Mouse (Mus musculus): ENCODE measurements around the gene Myo3b.

Myo3b gene

GRCm38 (mm10) chr2:70421144-70421874 lies 382.4 kb downstream of the Myo3b start:
- intact Hi-C loops (cut with DNase I): no loop called here

- intact Hi-C loops (cut with DNase I): no loop called here
Measured at GRCm38 (mm10) chr2:70425611-70426010, 386.7 kb downstream of the Myo3b start.

- intact Hi-C loops (cut with DNase I): no loop called here
Measured at GRCm38 (mm10) chr2:70443035-70443434, 404.1 kb downstream of the Myo3b start.

- intact Hi-C loops (cut with DNase I): no loop called here
Measured at GRCm38 (mm10) chr2:70444141-70444540, 405.2 kb downstream of the Myo3b start.

GRCm38 (mm10) chr2:70456205-70456604 lies 417.3 kb downstream of the Myo3b start:
- intact Hi-C loops (cut with DNase I): no loop called here

GRCm38 (mm10) chr2:70463606-70464005 lies 424.7 kb downstream of the Myo3b start:
- intact Hi-C loops (cut with DNase I): no loop called here

GRCm38 (mm10) chr2:70471136-70471535 lies 432.2 kb downstream of the Myo3b start:
- intact Hi-C loops (cut with DNase I): loop anchor here (10.0 kb wide), 1 partner anchor 346 kb away; no protein-coding TSS in a partner anchor

- intact Hi-C loops (cut with DNase I): loop anchor here (10.0 kb wide), 1 partner anchor 347 kb away; no protein-coding TSS in a partner anchor
Measured at GRCm38 (mm10) chr2:70471861-70472620, 433.1 kb downstream of the Myo3b start.
